Mouse (Mus musculus): ENCODE results near the gene Caprin1.

GRCm38 (mm10) chr2:103742821-103743220 lies 54.6 kb downstream of the Caprin1 start:
- TF ChIP-seq CTCF (IDR thresholded peaks at IDR 0.05; ENCODE audit: low read depth) (no peak), EP300 (IDR thresholded peaks at IDR 0.05; ENCODE audit: low read depth) (no peak)

All from heart, postnatal 0 days (tissue).